Mouse (Mus musculus) liver, embryonic 15.5 days (tissue): Measurements from ENCODE around the gene Camta1. TPM values are rescaled to one million over a fixed set of nuclear protein-coding genes. Genes with fewer than 3 reads are reported as not detected.
A peak's percentile ranks its signal among the peaks of the same experiment; 100 is the strongest.

ENCODE experiments used
- ATAC-seq: fragments of 200-750 bp; cut with Nextera tagmentation; 2 replicates; pipeline ENCODE4 v1.8.0; 2017; ENCODE audit warnings: moderate number of reproducible peaks, mild to moderate bottlenecking, moderate library complexity; ENCODE audit not compliant: insufficient read depth
- H3K27ac ChIP-seq: fragments of 300-500 bp; sonication (generic); replicated peaks from 2 replicates; pipeline ENCODE4 v1.5.1; 2015; ENCODE audit warnings: mild to moderate bottlenecking, inconsistent platforms
- H3K27me3 ChIP-seq: fragments of 300-500 bp; sonication (generic); 2 replicates; pipeline ENCODE4 v1.6.1; 2015; ENCODE audit warnings: mild to moderate bottlenecking, inconsistent platforms
- H3K36me3 ChIP-seq: fragments of 300-500 bp; sonication (generic); replicated peaks from 2 replicates; pipeline ENCODE4 v1.6.1; 2015; ENCODE audit warnings: moderate library complexity, mild to moderate bottlenecking, inconsistent platforms
- H3K4me1 ChIP-seq: fragments of 300-500 bp; sonication (generic); replicated peaks from 2 replicates; pipeline ENCODE4 v1.6.1; 2015; ENCODE audit warnings: inconsistent platforms
- H3K4me2 ChIP-seq: fragments of 300-500 bp; sonication (generic); 2 replicates; pipeline ENCODE4 v1.6.1; 2015; ENCODE audit warnings: moderate library complexity, mild to moderate bottlenecking, inconsistent platforms
- H3K4me3 ChIP-seq: fragments of 300-500 bp; sonication (generic); replicated peaks from 2 replicates; pipeline ENCODE4 v1.5.1; 2015; ENCODE audit warnings: mild to moderate bottlenecking, inconsistent platforms
- H3K9ac ChIP-seq: fragments of 300-500 bp; sonication (generic); 2 replicates; pipeline ENCODE4 v1.6.1; 2015; ENCODE audit warnings: moderate library complexity, mild to moderate bottlenecking, inconsistent platforms
- H3K9me3 ChIP-seq: fragments of 300-500 bp; sonication (generic); replicated peaks from 2 replicates; pipeline ENCODE4 v1.6.1; 2016; ENCODE audit warnings: inconsistent platforms
- WGBS: fragments of 180-500 bp; shearing (Covaris S2); methylation state at CpG from one replicate; pipeline ENCODE4 v1.1.7; 2015; ENCODE audit warnings: mixed read lengths; ENCODE audit not compliant: insufficient replicate concordance; 5-methylcytosine and 5-hydroxymethylcytosine counted together
- polyA plus RNA-seq: library from polyadenylated mRNA; unstranded; fragments of >200 nt; fragmentation: Nextera tagmentation; extraction: Ambion mirVana; gene quantifications from 2 replicates; pipeline ENCODE4 v1.2.1, GENCODE M21; 2015

Camta1 gene
- polyA plus RNA-seq, 1 experiment from 2014 or later = 31.1 TPM

- Histone ChIP-seq H3K27me3 (no peaks in the 10 kb centered on the region), H3K4me1 (peaks cover 21% of the 10 kb centered on the region), H3K9ac (no peak overlapping the region), H3K36me3 (no peaks in the 10 kb centered on the region), H3K4me2 (no peak overlapping the region), H3K4me3 (no peak overlapping the region), H3K9me3 (no peaks in the 10 kb centered on the region), H3K27ac (no peak overlapping the region)
- ATAC-seq = no peak
- 56% methylated on average over 3 of the region's 3 CpGs for WGBS
These were observed 37.7 kb downstream of the Camta1 start for GRCm38 (mm10) chr4:151823963-151824362.

DNA sequence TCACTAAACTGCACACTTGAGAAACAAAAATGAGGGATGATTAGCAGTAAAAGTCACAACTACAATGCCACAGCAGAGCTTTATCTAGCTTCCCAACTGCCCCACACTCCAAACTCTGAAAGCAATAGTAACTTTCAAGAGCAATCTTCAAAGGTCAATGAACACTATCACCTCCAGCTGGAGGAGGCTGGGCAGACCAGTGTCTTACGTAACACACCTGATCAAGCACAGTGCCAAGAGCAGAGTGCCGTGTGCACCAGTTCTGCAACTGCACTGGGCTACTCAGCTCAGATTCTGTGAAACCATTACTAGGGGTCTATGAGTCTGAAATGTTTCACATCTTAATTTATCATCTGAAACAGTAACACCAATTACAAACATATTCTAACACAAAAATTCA, 38.7 kb downstream of the Camta1 start:
- H3K4me3 ChIP-seq = no peak overlapping the region
- peaks cover 30% of the 10 kb centered on the region for H3K4me1 ChIP-seq
- 49% methylated on average over 2 of the region's 2 CpGs for WGBS
- H3K9ac ChIP-seq = no peak overlapping the region
- peak; percentile 50; the same call in 1 of the 2 replicates for ATAC-seq
- H3K36me3 ChIP-seq = no peaks in the 10 kb centered on the region
- no peaks in the 10 kb centered on the region for H3K27me3 ChIP-seq
- H3K9me3 ChIP-seq = no peaks in the 10 kb centered on the region
- no peak overlapping the region for H3K27ac ChIP-seq
- no peak overlapping the region for H3K4me2 ChIP-seq

DNA sequence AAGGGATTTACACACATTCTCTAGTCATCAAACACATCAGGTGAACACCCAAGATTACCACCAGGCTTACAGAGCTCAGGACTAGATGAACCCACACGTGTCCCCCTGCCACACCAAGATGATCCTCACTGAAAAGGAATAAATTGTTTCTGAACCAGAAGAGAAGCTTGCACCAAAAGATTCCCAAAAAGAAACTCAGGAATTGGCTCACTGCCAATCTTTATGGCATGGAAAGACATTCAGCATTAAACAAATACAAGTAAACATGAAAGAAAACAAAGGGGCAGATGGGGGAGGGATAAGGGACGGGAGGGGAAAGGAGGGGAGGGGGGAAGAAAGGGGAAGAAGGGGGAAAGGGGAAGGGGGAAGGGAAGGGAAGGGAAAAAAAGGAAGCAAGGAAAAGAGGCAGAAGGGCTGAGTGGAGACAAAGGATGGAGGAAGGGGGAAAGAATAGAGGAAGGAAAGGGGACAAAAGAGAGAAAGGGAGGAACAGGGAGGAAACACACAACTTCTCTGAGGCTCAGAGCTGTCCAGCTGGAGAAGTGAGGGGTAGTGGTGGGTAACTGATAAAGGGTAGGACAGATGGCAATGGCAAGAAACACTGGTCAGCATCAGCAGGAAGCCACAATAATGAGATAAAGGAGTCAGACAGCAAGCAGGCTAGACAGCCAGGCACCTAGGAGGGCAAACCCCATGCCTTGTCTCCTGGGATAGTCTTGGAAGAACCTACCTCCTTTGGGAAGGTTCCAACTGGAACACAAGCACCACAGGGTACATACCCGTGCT, 43.5 kb downstream of the Camta1 start:
- H3K4me1 ChIP-seq = peaks cover 39% of the 10 kb centered on the region
- WGBS = 18% methylated on average over 3 of the region's 3 CpGs
- H3K36me3 ChIP-seq = no peaks in the 10 kb centered on the region
- no peak overlapping the region for H3K27ac ChIP-seq
- no peak overlapping the region for H3K4me2 ChIP-seq
- no peaks in the 10 kb centered on the region for H3K27me3 ChIP-seq
- no peak overlapping the region for H3K4me3 ChIP-seq
- no peaks in the 10 kb centered on the region for H3K9me3 ChIP-seq
- no peak for ATAC-seq
- H3K9ac ChIP-seq = no peak overlapping the region

DNA sequence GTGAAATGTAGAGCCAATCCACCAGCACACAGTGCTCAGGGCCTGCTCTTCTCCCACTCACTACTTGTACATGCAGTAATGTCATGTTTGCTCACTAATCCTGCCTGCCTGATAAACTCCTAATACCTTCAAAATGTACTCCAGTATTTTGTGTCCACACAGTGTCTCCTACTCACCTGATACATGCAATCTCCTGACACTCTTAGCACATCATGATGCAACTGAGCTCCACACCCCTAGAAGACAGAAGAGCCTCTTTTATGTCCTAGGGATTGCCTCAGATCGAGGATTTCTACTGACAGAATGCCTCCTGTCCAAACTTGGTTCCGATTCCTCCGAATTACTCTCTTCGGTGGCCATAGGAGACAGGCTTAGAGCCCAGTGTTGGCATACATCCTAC, 48.0 kb downstream of the Camta1 start:
- Histone ChIP-seq H3K27me3 (no peaks in the 10 kb centered on the region), H3K9me3 (no peaks in the 10 kb centered on the region), H3K36me3 (no peaks in the 10 kb centered on the region), H3K4me1 (peaks cover 22% of the 10 kb centered on the region), H3K4me2 (no peak overlapping the region), H3K4me3 (no peak overlapping the region), H3K9ac (no peak overlapping the region), H3K27ac (no peak overlapping the region)
- WGBS = 78% methylated on average over 4 of the region's 4 CpGs
- no peak for ATAC-seq

- H3K27ac ChIP-seq = no peak overlapping the region
- no peaks in the 10 kb centered on the region for H3K36me3 ChIP-seq
- no peaks in the 10 kb centered on the region for H3K9me3 ChIP-seq
- H3K4me1 ChIP-seq = peaks cover 22% of the 10 kb centered on the region; the same call in 1 of the 2 replicates
- H3K4me2 ChIP-seq = no peak overlapping the region
- H3K27me3 ChIP-seq = no peaks in the 10 kb centered on the region
- H3K9ac ChIP-seq = no peak overlapping the region
- no peak overlapping the region for H3K4me3 ChIP-seq
- no peak for ATAC-seq
- WGBS = 69% methylated on average over 4 of the region's 4 CpGs
These were observed 56.0 kb downstream of the Camta1 start for GRCm38 (mm10) chr4:151805685-151806084.

DNA sequence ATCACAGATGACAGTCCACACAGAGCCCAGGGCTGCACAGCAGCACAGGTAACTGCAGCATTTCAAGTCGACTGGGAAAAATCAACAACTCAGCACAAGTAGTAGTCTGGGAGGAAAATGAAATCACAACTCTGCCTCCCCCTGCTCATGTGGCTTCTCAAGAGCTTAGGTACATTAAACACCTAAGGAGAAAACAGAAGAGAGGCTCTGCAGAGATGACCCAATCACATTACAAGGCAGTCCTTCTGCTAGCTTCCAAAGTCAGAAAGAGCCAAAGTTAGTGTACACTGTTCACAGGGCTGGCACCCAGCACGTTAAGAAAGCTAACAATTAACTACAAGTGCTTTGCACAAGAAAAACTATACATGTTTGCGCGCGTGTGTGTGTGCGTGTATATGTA, 56.6 kb downstream of the Camta1 start:
- Histone ChIP-seq H3K9ac (no peak overlapping the region), H3K27me3 (no peaks in the 10 kb centered on the region), H3K27ac (0 out of 2 replicates have a peak overlapping the region, but pooled peaks have one; percentile 30), H3K9me3 (no peaks in the 10 kb centered on the region), H3K4me2 (no peak overlapping the region), H3K36me3 (no peaks in the 10 kb centered on the region), H3K4me3 (no peak overlapping the region), H3K4me1 (peaks cover 22% of the 10 kb centered on the region; the same call in 1 of the 2 replicates)
- ATAC-seq = no peak
- WGBS = 80% methylated on average over 6 of the region's 6 CpGs

GRCm38 (mm10) chr4:151804208-151804607, 57.5 kb downstream of the Camta1 start:
- WGBS = 54% methylated on average over 2 of the region's 2 CpGs
- ATAC-seq = peak; percentile 59

GRCm38 (mm10) chr4:151798630-151799029, 63.0 kb downstream of the Camta1 start:
- 70% methylated on average over 2 of the region's 2 CpGs for WGBS
- H3K27ac ChIP-seq = no peak overlapping the region
- H3K9ac ChIP-seq = no peak overlapping the region
- H3K4me1 ChIP-seq = 0 out of 2 replicates have a peak, but pooled peaks cover 12% of the 10 kb centered on the region
- H3K4me3 ChIP-seq = no peak overlapping the region
- ATAC-seq = no peak
- no peaks in the 10 kb centered on the region for H3K36me3 ChIP-seq
- no peaks in the 10 kb centered on the region for H3K27me3 ChIP-seq
- no peaks in the 10 kb centered on the region for H3K9me3 ChIP-seq
- H3K4me2 ChIP-seq = no peak overlapping the region

More at GRCm38 (mm10) chr4:151804208-151804607, 57.5 kb downstream of the Camta1 start:
- Histone ChIP-seq H3K36me3 (no peaks in the 10 kb centered on the region), H3K9ac (no peak overlapping the region), H3K4me3 (no peak overlapping the region), H3K27me3 (no peaks in the 10 kb centered on the region), H3K9me3 (no peaks in the 10 kb centered on the region), H3K4me2 (no peak overlapping the region), H3K27ac (no peak overlapping the region), H3K4me1 (peaks cover 22% of the 10 kb centered on the region; the same call in 1 of the 2 replicates)

- Histone ChIP-seq H3K27me3 (no peaks in the 10 kb centered on the region), H3K4me3 (no peak overlapping the region), H3K9ac (no peak overlapping the region), H3K4me2 (no peak overlapping the region), H3K27ac (no peak overlapping the region), H3K36me3 (peaks cover 16% of the 10 kb centered on the region), H3K4me1 (no peaks in the 10 kb centered on the region), H3K9me3 (no peaks in the 10 kb centered on the region)
- no peak for ATAC-seq
- 73% methylated on average over 5 of the region's 5 CpGs for WGBS
These were observed 68.0 kb downstream of the Camta1 start for GRCm38 (mm10) chr4:151793694-151794093.

- H3K4me1 ChIP-seq = no peaks in the 10 kb centered on the region
- H3K36me3 ChIP-seq = peaks cover 16% of the 10 kb centered on the region
- no peak overlapping the region for H3K4me3 ChIP-seq
- no peak for ATAC-seq
- no peak overlapping the region for H3K4me2 ChIP-seq
- H3K27me3 ChIP-seq = no peaks in the 10 kb centered on the region
- 85% methylated on average over 16 of the region's 16 CpGs for WGBS
- no peaks in the 10 kb centered on the region for H3K9me3 ChIP-seq
- no peak overlapping the region for H3K27ac ChIP-seq
- H3K9ac ChIP-seq = no peak overlapping the region
These were observed 74.5 kb downstream of the Camta1 start for GRCm38 (mm10) chr4:151786946-151787705.

DNA sequence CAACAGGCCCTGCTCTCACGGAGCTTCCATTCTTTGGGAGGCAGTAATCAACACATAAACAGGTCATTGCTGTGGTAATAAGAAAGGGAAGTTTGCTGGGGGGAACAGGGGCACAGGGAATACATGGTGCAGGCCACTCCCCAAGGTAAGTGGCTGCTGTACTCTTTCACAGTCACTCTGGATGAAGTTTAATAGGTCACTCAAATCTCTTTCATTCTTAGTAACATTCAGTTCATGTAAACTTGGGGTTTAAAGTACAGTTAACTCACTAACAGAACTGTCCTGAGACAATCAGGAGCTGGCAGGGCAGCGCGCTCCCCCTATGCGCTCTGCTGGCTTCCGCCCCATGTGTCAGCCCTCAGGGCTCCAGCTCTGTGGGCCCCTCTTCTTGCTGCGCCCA, 81.2 kb downstream of the Camta1 start:
- H3K27me3 ChIP-seq = no peaks in the 10 kb centered on the region
- no peak overlapping the region for H3K9ac ChIP-seq
- no peak overlapping the region for H3K27ac ChIP-seq
- H3K4me3 ChIP-seq = no peak overlapping the region
- no peak for ATAC-seq
- no peaks in the 10 kb centered on the region for H3K36me3 ChIP-seq
- H3K9me3 ChIP-seq = no peaks in the 10 kb centered on the region
- no peak overlapping the region for H3K4me2 ChIP-seq
- peaks cover 3% of the 10 kb centered on the region; the same call in 1 of the 2 replicates for H3K4me1 ChIP-seq
- WGBS = 78% methylated on average over 6 of the region's 6 CpGs
